Comparison of ENCODE assay signal across 19 mouse cellular contexts in genomic region chr11:69103531-69104435, GRCm38 (mm10). TPM values are rescaled to one million over a fixed set of nuclear protein-coding genes. Genes with fewer than 3 reads are reported as not detected.
DNase-seq lines count a peak whose midpoint lies in the region; ATAC-seq and TF ChIP-seq lines count a peak whose summit lies in the region.
"Had no signal": no experiment of that assay in that cellular context is flagged by ENCODE, and none has a peak within 500 bp of the region (broad histone marks: within the 10 kb centered on the region; RNA-seq: fewer than 3 reads in every experiment).

No protein-coding gene starts in this region.

- no peak overlapping the region for H3K4me3 ChIP-seq in cerebellum, adult 2 months (replicated peaks; ENCODE audit: insufficient read depth, low read depth, low read length)
- 0 out of 2 replicates have a peak overlapping the region, but pooled peaks have one; percentile 3 for H3K4me3 ChIP-seq in heart, embryonic 10.5 days
- no peak overlapping the region for H3K4me3 ChIP-seq in liver, postnatal 0 days (ENCODE audit: low read depth, low read length)
- H3K4me3 ChIP-seq in hindbrain, embryonic 12.5 days: no peak overlapping the region
- H3K4me3 ChIP-seq: embryonic facial prominence, embryonic 12.5 days; limb, embryonic 10.5 days; liver, embryonic 13.5 days had no signal

- TF ChIP-seq EP300 in liver, postnatal 0 days (IDR thresholded peaks at IDR 0.05; ENCODE audit: low read depth): no peak

- no peak for ATAC-seq in liver, postnatal 0 days
- no peak for ATAC-seq in hindbrain, embryonic 12.5 days (ENCODE audit: low FRiP score)
- ATAC-seq: intestine, embryonic 16.5 days had no signal

- H3K4me2 ChIP-seq in liver, postnatal 0 days (ENCODE audit: low read depth, low read length): no peak overlapping the region
- H3K4me2 ChIP-seq in hindbrain, embryonic 12.5 days (replicated peaks): no peak overlapping the region
- H3K4me2 ChIP-seq: embryonic facial prominence, embryonic 12.5 days; liver, embryonic 13.5 days had no signal

- H3K27me3 ChIP-seq in cerebellum, adult 2 months (ENCODE audit: control insufficient read depth, insufficient read depth, low read length): no peaks in the 10 kb centered on the region
- H3K27me3 ChIP-seq in heart, embryonic 10.5 days (ENCODE audit: insufficient read depth, poor library complexity, severe bottlenecking): no peaks in the 10 kb centered on the region
- H3K27me3 ChIP-seq in liver, postnatal 0 days (ENCODE audit: insufficient read depth, low read length): no peaks in the 10 kb centered on the region
- H3K27me3 ChIP-seq in hindbrain, embryonic 12.5 days: no peaks in the 10 kb centered on the region
- H3K27me3 ChIP-seq: embryonic facial prominence, embryonic 12.5 days; liver, embryonic 13.5 days had no signal

- no peak overlapping the region for H3K27ac ChIP-seq in cerebellum, adult 2 months (ENCODE audit: insufficient read depth, low read length)
- H3K27ac ChIP-seq in heart, embryonic 10.5 days: no peak overlapping the region
- no peak overlapping the region for H3K27ac ChIP-seq in liver, postnatal 0 days (ENCODE audit: low read depth)
- no peak overlapping the region for H3K27ac ChIP-seq in hindbrain, embryonic 12.5 days
- H3K27ac ChIP-seq: embryonic facial prominence, embryonic 12.5 days; kidney, postnatal 0 days; limb, embryonic 10.5 days; liver, embryonic 13.5 days had no signal

- H3K36me3 ChIP-seq in heart, embryonic 10.5 days: peaks cover 84% of the 10 kb centered on the region
- peaks cover 86% of the 10 kb centered on the region for H3K36me3 ChIP-seq in liver, postnatal 0 days (replicated peaks; ENCODE audit: insufficient read depth, low read length)
- peaks cover 81% of the 10 kb centered on the region for H3K36me3 ChIP-seq in hindbrain, embryonic 12.5 days

- peak; percentile 22 to 27 for DNase-seq in cerebellum, adult 2 months
- no peak for DNase-seq in cerebellum, postnatal 4 days (ENCODE audit: low spot score in 2 of 2)
- DNase-seq in heart, embryonic 10.5 days (ENCODE audit: low spot score): no peak
- DNase-seq in heart, postnatal 14 days: no peak
- DNase-seq in liver, postnatal 0 days: peak; percentile 13
- DNase-seq in liver: no peak
- peak; percentile 5 to 14 for DNase-seq in B cell, adult 2 months
- DNase-seq: layer of hippocampus, postnatal 36 days; liver, embryonic 13.5 days; lung, postnatal 14 days had no signal

- 89% methylated on average over 15 of the region's 15 CpGs for WGBS in cerebellum, adult 2 months
- WGBS in heart, embryonic 10.5 days: 85% methylated on average over 15 of the region's 15 CpGs
- 90% methylated on average over 15 of the region's 15 CpGs for WGBS in liver, postnatal 0 days (ENCODE audit: insufficient replicate concordance)
- WGBS in hindbrain, embryonic 12.5 days: 94% methylated on average over 15 of the region's 15 CpGs

- peaks cover 39% of the 10 kb centered on the region for H3K4me1 ChIP-seq in cerebellum, adult 2 months (ENCODE audit: control insufficient read depth, insufficient read depth, low read length)
- H3K4me1 ChIP-seq in heart, embryonic 10.5 days: peaks cover 29% of the 10 kb centered on the region
- peaks cover 18% of the 10 kb centered on the region for H3K4me1 ChIP-seq in liver, postnatal 0 days (ENCODE audit: insufficient read depth)
- peaks cover 19% of the 10 kb centered on the region for H3K4me1 ChIP-seq in hindbrain, embryonic 12.5 days

- no peak for TF ChIP-seq CTCF in cerebellum, adult 2 months (IDR thresholded peaks at IDR 0.05; ENCODE audit: borderline replicate concordance, insufficient read depth, low read depth, low read length)
- TF ChIP-seq CTCF in liver, postnatal 0 days (IDR thresholded peaks at IDR 0.05; ENCODE audit: low read depth): no peak

- no peaks in the 10 kb centered on the region for H3K9me3 ChIP-seq in heart, embryonic 10.5 days
- H3K9me3 ChIP-seq in liver, postnatal 0 days (ENCODE audit: low read length): no peaks in the 10 kb centered on the region
- no peaks in the 10 kb centered on the region for H3K9me3 ChIP-seq in hindbrain, embryonic 12.5 days (replicated peaks)
- H3K9me3 ChIP-seq: embryonic facial prominence, embryonic 12.5 days; limb, embryonic 10.5 days; liver, embryonic 13.5 days had no signal

- intact Hi-C loops in heart, postnatal 14 days (cut with DNase I): loop anchor here (10.0 kb wide), 1 partner anchor 811 kb away; the partner anchor contains the start of gene Gps2

- TF ChIP-seq POLR2A in cerebellum, adult 2 months (IDR thresholded peaks at IDR 0.05; ENCODE audit: borderline replicate concordance, insufficient read depth, low read length): no peak

- H3K9ac ChIP-seq in liver, postnatal 0 days (replicated peaks): no peak overlapping the region
- no peak overlapping the region for H3K9ac ChIP-seq in hindbrain, embryonic 12.5 days
- H3K9ac ChIP-seq: embryonic facial prominence, embryonic 12.5 days; liver, embryonic 13.5 days had no signal

RNA-seq across cellular contexts. Expression of gene Per1, which starts 8.8 kb away (rescaled TPM):
- polyA plus RNA-seq in cerebellum, adult 2 months (2012; rRNA removed): 34.4 and 37.2 TPM in 2 replicates
- 8.0 and 8.8 TPM in 2 replicates for polyA plus RNA-seq in heart, embryonic 10.5 days (2016; fragmentation: Nextera tagmentation; extraction: Ambion mirVana)
- total RNA-seq in heart, postnatal 14 days (2021): 100 to 1,000 TPM; 100 to 103 TPM
- 3.0 and 8.2 TPM in 2 replicates for polyA plus RNA-seq in liver, postnatal 0 days (2015; fragmentation: Nextera tagmentation; extraction: Ambion mirVana)
- 9.8 and 11.6 TPM in 2 replicates for polyA plus RNA-seq in hindbrain, embryonic 12.5 days (2016; fragmentation: Nextera tagmentation; extraction: Ambion mirVana)

RNA-seq across cellular contexts. Expression of gene Vamp2, which starts 15.5 kb away (rescaled TPM):
- polyA plus RNA-seq in cerebellum, adult 2 months (2012; rRNA removed): 672 and 700 TPM in 2 replicates
- polyA plus RNA-seq in heart, embryonic 10.5 days (2016; fragmentation: Nextera tagmentation; extraction: Ambion mirVana): 85.8 and 93.0 TPM in 2 replicates
- total RNA-seq in heart, postnatal 14 days (2021): 10 to 100 TPM; 68.8 to 72.6 TPM
- 13.6 and 14.2 TPM in 2 replicates for polyA plus RNA-seq in liver, postnatal 0 days (2015; fragmentation: Nextera tagmentation; extraction: Ambion mirVana)
- polyA plus RNA-seq in hindbrain, embryonic 12.5 days (2016; fragmentation: Nextera tagmentation; extraction: Ambion mirVana): 140 and 159 TPM in 2 replicates

RNA-seq across cellular contexts. Expression of gene Hes7, which starts 16.4 kb away (rescaled TPM):
- polyA plus RNA-seq in cerebellum, adult 2 months (2012; rRNA removed): 0.44 and 0.59 TPM in 2 replicates
- 0.60 and 0.63 TPM in 2 replicates for polyA plus RNA-seq in heart, embryonic 10.5 days (2016; fragmentation: Nextera tagmentation; extraction: Ambion mirVana)
- under 1 TPM; 0.14 to 0.32 TPM for total RNA-seq in heart, postnatal 14 days (2021)
- 0.07 and 0.15 TPM in 2 replicates for polyA plus RNA-seq in liver, postnatal 0 days (2015; fragmentation: Nextera tagmentation; extraction: Ambion mirVana)
- polyA plus RNA-seq in hindbrain, embryonic 12.5 days (2016; fragmentation: Nextera tagmentation; extraction: Ambion mirVana): 0.25 and 0.49 TPM in 2 replicates
- total RNA-seq: ES-E14; megakaryocyte-erythroid progenitor cell, adult 5-6 weeks had no signal

RNA-seq across cellular contexts. Expression of gene 9130213A22Rik, which starts 18.6 kb away (rescaled TPM):
- polyA plus RNA-seq in cerebellum, adult 2 months (2012; rRNA removed): 1.3 and 1.4 TPM in 2 replicates
- 0.16 and 0.17 TPM in 2 replicates for polyA plus RNA-seq in heart, embryonic 10.5 days (2016; fragmentation: Nextera tagmentation; extraction: Ambion mirVana)
- total RNA-seq in heart, postnatal 14 days (2021): under 1 TPM; 0.33 to 0.44 TPM
- 0.06 and 0.07 TPM in 2 replicates for polyA plus RNA-seq in liver, postnatal 0 days (2015; fragmentation: Nextera tagmentation; extraction: Ambion mirVana)
- polyA plus RNA-seq in hindbrain, embryonic 12.5 days (2016; fragmentation: Nextera tagmentation; extraction: Ambion mirVana): 0.26 and 0.29 TPM in 2 replicates
- total RNA-seq: ES-E14; megakaryocyte-erythroid progenitor cell, adult 5-6 weeks had no signal
- polyA plus RNA-seq: hindbrain, embryonic 11.5 days; liver, embryonic 13.5 days had no signal

RNA-seq across cellular contexts. Expression of gene Aloxe3, which starts 21.9 kb away (rescaled TPM):
- 10.8 and 16.0 TPM in 2 replicates for polyA plus RNA-seq in cerebellum, adult 2 months (2012; rRNA removed)
- polyA plus RNA-seq in heart, embryonic 10.5 days (2016; fragmentation: Nextera tagmentation; extraction: Ambion mirVana): 0.16 and 0.25 TPM in 2 replicates
- not detected for total RNA-seq in heart, postnatal 14 days (2021)
- polyA plus RNA-seq in liver, postnatal 0 days (2015; fragmentation: Nextera tagmentation; extraction: Ambion mirVana): 0.14 and 0.18 TPM in 2 replicates
- polyA plus RNA-seq in hindbrain, embryonic 12.5 days (2016; fragmentation: Nextera tagmentation; extraction: Ambion mirVana): 0.41 and 0.65 TPM in 2 replicates
- total RNA-seq: heart, adult 18-20 months; megakaryocyte-erythroid progenitor cell, adult 5-6 weeks had no signal
- polyA plus RNA-seq: liver, embryonic 13.5 days had no signal

Comparison
In these comparisons a context has a peak if more than half of its experiments do, and no peak if none do; other contexts are left out.
1. DNase-seq: peak in cerebellum, adult 2 months (2 of 2), liver, postnatal 0 days (single experiment) and B cell, adult 2 months (2 of 2); none in cerebellum, postnatal 4 days (0 of 2), heart, embryonic 10.5 days (single experiment), heart, postnatal 14 days (0 of 2) and liver (single experiment).